Mouse (Mus musculus): ENCODE measurements at regions not wholly inside any gene's neighbourhood (a gene's known extent, or its start where the extent isn't known, plus 50 kb on each side); places are given as distances from the start of the nearest gene placed in this dataset.
A peak's percentile ranks its signal among the peaks of the same experiment; 100 is the strongest.

- no peak for DNase-seq (ENCODE audit: low spot score in 2 of 2)
These were observed 53.1 kb upstream of the Glis3 start for GRCm38 (mm10) chr19:28732998-28733397.

GRCm38 (mm10) chr19:28733781-28734180 lies 53.9 kb upstream of the Glis3 start:
- no peak for DNase-seq (ENCODE audit: low spot score in 2 of 2)

GRCm38 (mm10) chr19:28743176-28743793 lies 63.4 kb upstream of the Glis3 start:
- peak in 1 of 2 experiments; percentile 31 for DNase-seq (ENCODE audit: low spot score in 2 of 2)

GRCm38 (mm10) chr19:28745105-28745504 lies 65.2 kb upstream of the Glis3 start:
- no peak for DNase-seq (ENCODE audit: low spot score in 2 of 2)

GRCm38 (mm10) chr19:28745534-28745933 lies 65.7 kb upstream of the Glis3 start:
- DNase-seq (ENCODE audit: low spot score in 2 of 2), result no peak

GRCm38 (mm10) chr19:28751091-28751490 lies 71.2 kb upstream of the Glis3 start:
- DNase-seq (ENCODE audit: low spot score in 2 of 2), result no peak

- peak; percentile 67 to 70 for DNase-seq (ENCODE audit: low spot score in 2 of 2)
These were observed 76.0 kb upstream of the Slc1a1 start for GRCm38 (mm10) chr19:28758854-28759253.

DNA sequence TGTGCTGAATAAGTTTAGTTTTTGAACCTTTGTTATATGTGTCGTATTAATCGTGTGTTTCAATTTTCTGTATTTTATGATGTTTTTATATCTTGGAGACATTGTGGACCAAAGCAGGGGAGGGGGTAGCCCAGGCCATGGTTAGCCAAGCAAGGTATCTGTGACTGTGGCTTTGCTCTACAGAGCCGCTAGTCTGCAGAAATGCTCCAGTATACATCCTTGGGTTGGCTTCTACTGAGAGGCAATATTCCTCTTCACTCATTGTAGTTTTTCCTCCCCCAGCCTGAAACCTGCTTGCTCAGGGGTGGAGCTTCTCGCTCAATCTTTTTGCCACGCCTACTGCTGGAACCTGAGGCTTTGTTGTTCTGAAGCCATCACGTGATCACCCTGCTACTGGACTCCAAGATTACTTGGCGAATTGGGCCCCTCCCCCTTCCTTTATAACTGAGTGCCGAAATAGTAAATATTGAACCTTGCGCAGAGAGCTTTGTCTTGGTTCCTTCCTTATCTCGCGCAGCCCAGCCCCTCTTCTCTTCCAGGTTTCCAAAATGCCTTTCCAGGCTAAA lies 70.0 kb upstream of the Slc1a1 start:
- no peak for DNase-seq (ENCODE audit: low spot score in 2 of 2)

DNA sequence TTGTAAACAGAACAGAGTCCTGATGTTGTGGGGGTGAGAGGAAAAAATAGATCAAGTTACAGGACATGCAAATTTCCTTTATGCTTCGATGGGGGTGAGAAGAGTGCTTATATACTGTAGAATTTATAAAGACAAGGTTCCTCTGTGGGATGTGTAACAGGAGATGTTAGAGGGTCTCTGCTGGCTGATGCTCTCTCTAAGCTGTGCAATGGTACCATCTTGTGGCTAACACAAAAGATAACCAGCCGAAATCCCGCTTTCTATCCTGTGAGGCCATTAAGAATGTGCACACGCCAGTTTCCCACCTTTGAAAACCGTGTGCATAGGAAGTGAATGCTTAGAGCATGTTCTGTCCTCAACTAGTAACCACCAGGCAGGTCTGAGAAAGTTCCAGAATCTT lies 66.6 kb upstream of the Slc1a1 start:
- DNase-seq (ENCODE audit: low spot score in 2 of 2), result peak in 1 of 2 experiments; percentile 12

GRCm38 (mm10) chr19:28770419-28770818 lies 64.4 kb upstream of the Slc1a1 start:
- no peak for DNase-seq (ENCODE audit: low spot score in 2 of 2)

DNA sequence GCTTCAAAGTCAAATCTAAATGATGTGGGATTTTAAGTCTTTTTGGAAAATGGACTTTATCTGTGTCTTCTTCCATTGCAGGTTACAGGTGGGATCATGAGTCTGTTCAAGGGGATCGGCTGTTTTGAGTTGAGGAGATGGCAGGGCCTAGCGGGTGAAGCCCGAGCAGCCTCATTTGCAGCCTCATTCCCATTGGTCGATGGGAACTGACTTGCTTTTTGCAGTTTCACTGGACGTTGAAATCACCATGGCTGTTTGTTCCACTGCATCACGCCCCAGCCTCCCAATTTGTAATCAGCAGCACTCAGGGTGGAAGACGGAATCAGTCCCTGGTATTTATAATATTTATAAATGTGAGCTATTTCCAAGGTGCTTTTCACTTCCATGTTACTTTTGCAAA lies 63.0 kb upstream of the Slc1a1 start:
- DNase-seq (ENCODE audit: low spot score in 2 of 2), result no peak

DNA sequence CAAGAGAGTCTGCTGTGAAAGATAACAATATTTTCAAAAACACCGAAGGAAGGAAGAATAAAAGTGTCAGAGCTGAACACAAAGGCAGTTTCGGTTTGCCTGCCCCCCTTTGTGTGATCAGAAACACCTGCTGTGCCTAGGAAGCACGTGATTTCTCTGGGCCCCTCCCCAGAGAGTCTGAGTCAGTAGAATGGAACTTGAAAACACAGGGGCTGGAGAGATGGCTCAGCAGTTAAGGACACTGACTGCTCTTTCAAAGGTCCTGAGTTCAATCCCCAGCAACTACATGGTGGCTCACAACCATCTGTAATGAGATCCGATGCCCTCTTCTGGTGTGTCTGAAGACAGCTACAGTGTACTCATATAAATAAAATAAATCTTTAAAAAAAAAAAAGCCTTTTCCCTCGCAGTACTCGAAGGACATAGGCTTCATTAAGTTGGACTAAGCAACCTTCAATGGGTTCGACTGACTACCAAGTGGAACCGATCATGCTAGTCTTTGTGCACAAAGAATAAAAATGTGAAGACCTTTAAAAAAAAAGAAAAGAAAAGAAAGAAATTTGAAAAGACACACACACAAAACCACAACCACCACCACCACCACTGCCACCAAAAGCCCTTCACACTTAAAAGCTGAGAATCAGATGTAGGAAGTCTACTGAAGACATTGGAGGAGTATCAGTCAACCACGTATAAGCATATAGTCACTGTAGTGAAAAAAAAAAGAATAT lies 61.8 kb upstream of the Slc1a1 start:
- no peak for DNase-seq (ENCODE audit: low spot score in 2 of 2)

GRCm38 (mm10) chr19:28776868-28777267 lies 58.0 kb upstream of the Slc1a1 start:
- DNase-seq (ENCODE audit: low spot score in 2 of 2), result peak in 1 of 2 experiments; percentile 34

GRCm38 (mm10) chr19:28777674-28778073 lies 57.2 kb upstream of the Slc1a1 start:
- DNase-seq (ENCODE audit: low spot score in 2 of 2), result no peak

DNA sequence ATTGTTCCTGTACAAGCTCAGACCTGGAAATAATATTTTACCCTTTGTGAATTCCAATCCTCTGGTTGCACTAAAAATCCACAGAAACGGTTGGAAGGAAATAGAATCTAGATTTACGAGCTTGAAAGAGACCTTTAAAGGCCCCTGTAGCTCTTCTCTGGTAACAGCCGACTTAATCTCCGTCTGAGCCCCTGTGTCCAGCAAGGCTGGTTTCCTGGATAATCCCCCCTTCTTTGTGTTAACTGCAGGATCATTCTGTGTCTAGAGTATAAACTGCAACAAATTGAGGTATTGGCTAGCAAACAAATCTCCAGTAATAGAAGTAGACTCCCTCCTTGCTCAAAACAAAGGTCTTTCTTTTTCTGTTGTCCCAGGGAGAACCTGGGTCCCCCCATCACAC lies 56.5 kb upstream of the Slc1a1 start:
- DNase-seq (ENCODE audit: low spot score in 2 of 2), result no peak

DNA sequence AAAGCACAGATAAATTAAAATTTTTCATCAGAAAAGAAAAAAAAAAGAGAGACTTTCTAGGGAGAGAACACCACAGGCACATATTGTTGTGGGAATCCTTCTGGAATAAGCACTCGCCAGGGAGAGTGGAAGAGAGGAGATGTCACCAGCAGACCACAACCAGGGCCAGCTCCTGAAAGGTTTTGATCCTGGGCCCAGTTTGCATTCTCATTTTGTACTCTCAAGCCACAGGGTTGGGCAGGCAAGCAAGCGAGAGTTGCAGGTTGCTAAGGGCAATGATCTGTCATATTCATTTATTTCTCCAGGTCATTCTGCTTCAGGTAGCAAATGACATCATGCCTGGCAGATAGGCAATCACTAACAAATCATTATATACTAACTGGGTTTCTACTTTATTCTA lies 52.9 kb upstream of the Slc1a1 start:
- DNase-seq (ENCODE audit: low spot score in 2 of 2), result no peak
